Mouse (Mus musculus): Measurements from ENCODE around the gene Crat.

- TF ChIP-seq CTCF (IDR thresholded peaks at IDR 0.05; ENCODE audit: low read depth, low read length) (no peak), TAL1 (conservative IDR thresholded peaks at IDR 0.05; ENCODE audit: low read depth, low read length) (no peak), GATA1 (IDR thresholded peaks at IDR 0.05; ENCODE audit: borderline replicate concordance, low read length) (no peak), POLR2AphosphoS5 (IDR thresholded peaks at IDR 0.05; ENCODE audit: insufficient replicate concordance, low read depth, low read length) (no peak)
Observed at GRCm38 (mm10) chr2:30351149-30351548, 64.5 kb downstream of the Crat start.
